Mouse (Mus musculus): ENCODE results near the gene Ccl5. TPM values are rescaled to one million over a fixed set of nuclear protein-coding genes. Genes with fewer than 3 reads are reported as not detected.
A peak's percentile ranks its signal among the peaks of the same experiment; 100 is the strongest.

Gene Ccl5
- polyA plus RNA-seq, 1 experiment: 70.3 TPM

- H3K4me1 ChIP-seq (ENCODE audit: control insufficient read depth, insufficient read depth, low read length): no peaks in the 10 kb centered on the region; the same call in 1 of the 2 replicates
- no peak overlapping the region for H3K27ac ChIP-seq (ENCODE audit: insufficient read depth, low read depth, low read length)
- no peaks in the 10 kb centered on the region for H3K36me3 ChIP-seq (ENCODE audit: control insufficient read depth, insufficient read depth, low read length)
- WGBS: 94% methylated on average over 3 of the region's 3 CpGs
- TF ChIP-seq POLR2A (IDR thresholded peaks at IDR 0.05; ENCODE audit: low read depth, low read length) (no peak), CTCF (conservative IDR thresholded peaks at IDR 0.05; ENCODE audit: insufficient read depth, insufficient read length, low read depth, low read length) (no peak)
- H3K4me3 ChIP-seq (ENCODE audit: insufficient read depth, low read depth, low read length): no peak overlapping the region
- DNase-seq: no peak
- H3K27me3 ChIP-seq (replicated peaks; ENCODE audit: control insufficient read depth, insufficient read depth, low read length): no peaks in the 10 kb centered on the region
These were observed 11.1 kb upstream of the Ccl5 start for GRCm38 (mm10) chr11:83541415-83541814.

GRCm38 (mm10) chr11:83540931-83541330 lies 10.6 kb upstream of the Ccl5 start:
- 92% methylated on average over 2 of the region's 2 CpGs for WGBS
- TF ChIP-seq POLR2A (IDR thresholded peaks at IDR 0.05; ENCODE audit: low read depth, low read length): no peak
- TF ChIP-seq CTCF (conservative IDR thresholded peaks at IDR 0.05; ENCODE audit: insufficient read depth, insufficient read length, low read depth, low read length): no peak
- H3K4me1 ChIP-seq (ENCODE audit: control insufficient read depth, insufficient read depth, low read length): no peaks in the 10 kb centered on the region; the same call in 1 of the 2 replicates
- no peak overlapping the region for H3K4me3 ChIP-seq (ENCODE audit: insufficient read depth, low read depth, low read length)
- no peaks in the 10 kb centered on the region for H3K27me3 ChIP-seq (replicated peaks; ENCODE audit: control insufficient read depth, insufficient read depth, low read length)
- DNase-seq: no peak
- no peak overlapping the region for H3K27ac ChIP-seq (ENCODE audit: insufficient read depth, low read depth, low read length)
- H3K36me3 ChIP-seq (ENCODE audit: control insufficient read depth, insufficient read depth, low read length): no peaks in the 10 kb centered on the region

GRCm38 (mm10) chr11:83538705-83539314 lies 8.5 kb upstream of the Ccl5 start:
- no peaks in the 10 kb centered on the region for H3K27me3 ChIP-seq (replicated peaks; ENCODE audit: control insufficient read depth, insufficient read depth, low read length)
- no peaks in the 10 kb centered on the region for H3K36me3 ChIP-seq (ENCODE audit: control insufficient read depth, insufficient read depth, low read length)
- TF ChIP-seq POLR2A (IDR thresholded peaks at IDR 0.05; ENCODE audit: low read depth, low read length) (no peak), CTCF (conservative IDR thresholded peaks at IDR 0.05; ENCODE audit: insufficient read depth, insufficient read length, low read depth, low read length) (no peak)
- DNase-seq: peak; percentile 63
- no peak overlapping the region for H3K4me3 ChIP-seq (ENCODE audit: insufficient read depth, low read depth, low read length)
- H3K4me1 ChIP-seq (ENCODE audit: control insufficient read depth, insufficient read depth, low read length): peaks cover 3% of the 10 kb centered on the region; the same call in 1 of the 2 replicates
- 33% methylated on average over 3 of the region's 3 CpGs for WGBS
- H3K27ac ChIP-seq (ENCODE audit: insufficient read depth, low read depth, low read length): peak overlapping the region; percentile 30; the same call in 1 of the 2 replicates

- TF ChIP-seq POLR2A (IDR thresholded peaks at IDR 0.05; ENCODE audit: low read depth, low read length) (no peak), CTCF (conservative IDR thresholded peaks at IDR 0.05; ENCODE audit: insufficient read depth, insufficient read length, low read depth, low read length) (no peak)
- peaks cover 3% of the 10 kb centered on the region; the same call in 1 of the 2 replicates for H3K4me1 ChIP-seq (ENCODE audit: control insufficient read depth, insufficient read depth, low read length)
- H3K4me3 ChIP-seq (ENCODE audit: insufficient read depth, low read depth, low read length): no peak overlapping the region
- no peaks in the 10 kb centered on the region for H3K27me3 ChIP-seq (replicated peaks; ENCODE audit: control insufficient read depth, insufficient read depth, low read length)
- DNase-seq: no peak
- no peaks in the 10 kb centered on the region for H3K36me3 ChIP-seq (ENCODE audit: control insufficient read depth, insufficient read depth, low read length)
- 74% methylated on average over 3 of the region's 3 CpGs for WGBS
- H3K27ac ChIP-seq (ENCODE audit: insufficient read depth, low read depth, low read length): no peak overlapping the region
These were observed 6.5 kb upstream of the Ccl5 start for GRCm38 (mm10) chr11:83536831-83537230.

GRCm38 (mm10) chr11:83534609-83535423 lies 4.5 kb upstream of the Ccl5 start:
- Histone ChIP-seq H3K27ac (ENCODE audit: insufficient read depth, low read depth, low read length) (no peak overlapping the region), H3K4me3 (ENCODE audit: insufficient read depth, low read depth, low read length) (peak overlapping the region; percentile 11; the same call in 1 of the 2 replicates), H3K36me3 (ENCODE audit: control insufficient read depth, insufficient read depth, low read length) (no peaks in the 10 kb centered on the region), H3K27me3 (replicated peaks; ENCODE audit: control insufficient read depth, insufficient read depth, low read length) (no peaks in the 10 kb centered on the region), H3K4me1 (ENCODE audit: control insufficient read depth, insufficient read depth, low read length) (peaks cover 3% of the 10 kb centered on the region; the same call in 1 of the 2 replicates)
- TF ChIP-seq POLR2A (IDR thresholded peaks at IDR 0.05; ENCODE audit: low read depth, low read length) (no peak), CTCF (conservative IDR thresholded peaks at IDR 0.05; ENCODE audit: insufficient read depth, insufficient read length, low read depth, low read length) (no peak)
- WGBS: 34% methylated on average over 13 of the region's 13 CpGs
- peak; percentile 91 for DNase-seq

- H3K4me3 ChIP-seq (ENCODE audit: insufficient read depth, low read depth, low read length): no peak overlapping the region
- no peaks in the 10 kb centered on the region for H3K36me3 ChIP-seq (ENCODE audit: control insufficient read depth, insufficient read depth, low read length)
These were observed 3.8 kb upstream of the Ccl5 start for GRCm38 (mm10) chr11:83534143-83534542.

GRCm38 (mm10) chr11:83533192-83533591 lies 2.9 kb upstream of the Ccl5 start:
- no peak overlapping the region for H3K4me3 ChIP-seq (ENCODE audit: insufficient read depth, low read depth, low read length)
- WGBS: 88% methylated on average over 1 of the region's 1 CpGs

More at GRCm38 (mm10) chr11:83534143-83534542, 3.8 kb upstream of the Ccl5 start:
- no peak overlapping the region for H3K27ac ChIP-seq (ENCODE audit: insufficient read depth, low read depth, low read length)
- no peak for TF ChIP-seq POLR2A (IDR thresholded peaks at IDR 0.05; ENCODE audit: low read depth, low read length)
- TF ChIP-seq CTCF (conservative IDR thresholded peaks at IDR 0.05; ENCODE audit: insufficient read depth, insufficient read length, low read depth, low read length): no peak
- H3K27me3 ChIP-seq (replicated peaks; ENCODE audit: control insufficient read depth, insufficient read depth, low read length): no peaks in the 10 kb centered on the region
- peaks cover 3% of the 10 kb centered on the region; the same call in 1 of the 2 replicates for H3K4me1 ChIP-seq (ENCODE audit: control insufficient read depth, insufficient read depth, low read length)
- no peak for DNase-seq
- WGBS: 58% methylated on average over 8 of the region's 8 CpGs

More at GRCm38 (mm10) chr11:83533192-83533591, 2.9 kb upstream of the Ccl5 start:
- Histone ChIP-seq H3K27ac (ENCODE audit: insufficient read depth, low read depth, low read length) (no peak overlapping the region), H3K27me3 (replicated peaks; ENCODE audit: control insufficient read depth, insufficient read depth, low read length) (no peaks in the 10 kb centered on the region), H3K4me1 (ENCODE audit: control insufficient read depth, insufficient read depth, low read length) (0 out of 2 replicates have a peak, but pooled peaks cover 3% of the 10 kb centered on the region), H3K36me3 (ENCODE audit: control insufficient read depth, insufficient read depth, low read length) (no peaks in the 10 kb centered on the region)
- no peak for DNase-seq
- TF ChIP-seq POLR2A (IDR thresholded peaks at IDR 0.05; ENCODE audit: low read depth, low read length): no peak
- no peak for TF ChIP-seq CTCF (conservative IDR thresholded peaks at IDR 0.05; ENCODE audit: insufficient read depth, insufficient read length, low read depth, low read length)
